Mouse (Mus musculus) E14TG2a.4 (cell line): ENCODE results near the gene Akap13.

Experiments
- CTCF ChIP-seq: conservative IDR thresholded peaks from 2 replicates; pipeline ENCODE4 v1.5.1; 2014; ENCODE audit warnings: low read length
- POU5F1 ChIP-seq: IDR thresholded peaks from 2 replicates; pipeline ENCODE4 v1.6.1; 2014; ENCODE audit warnings: low read length, borderline replicate concordance

GRCm38 (mm10) chr7:75701761-75702160 lies 246.4 kb downstream of the Akap13 start:
- TF ChIP-seq CTCF (no peak), POU5F1 (no peak)
